Mouse (Mus musculus) heart, embryonic 11.5 days (tissue): ENCODE measurements around the gene Atp8a2. TPM values are rescaled to one million over a fixed set of nuclear protein-coding genes. Genes with fewer than 3 reads are reported as not detected.
A peak's percentile ranks its signal among the peaks of the same experiment; 100 is the strongest.

Experiments
- ATAC-seq: fragments of 200-750 bp; cut with Nextera tagmentation; replicated peaks from 2 replicates; pipeline ENCODE4 v1.8.0; 2017; ENCODE audit warnings: moderate library complexity; ENCODE audit not compliant: insufficient number of reproducible peaks, low FRiP score, low TSS enrichment
- H3K27ac ChIP-seq: fragments of 300-500 bp; sonication (generic); 2 replicates; pipeline ENCODE4 v1.5.1; 2014; ENCODE audit warnings: mild to moderate bottlenecking, low read depth, low read length
- H3K27me3 ChIP-seq: fragments of 300-500 bp; sonication (generic); 2 replicates; pipeline ENCODE4 v1.6.1; 2014; ENCODE audit warnings: mild to moderate bottlenecking, low read length, mixed read lengths; ENCODE audit not compliant: control insufficient read depth, insufficient read depth
- H3K36me3 ChIP-seq: fragments of 300-500 bp; sonication (generic); 2 replicates; pipeline ENCODE4 v1.6.1; 2014; ENCODE audit warnings: mild to moderate bottlenecking, low read length, moderate library complexity, mixed read lengths; ENCODE audit not compliant: control insufficient read depth, insufficient read depth
- H3K4me1 ChIP-seq: fragments of 300-500 bp; sonication (generic); 2 replicates; pipeline ENCODE4 v1.6.1; 2014; ENCODE audit warnings: low read length; ENCODE audit not compliant: control insufficient read depth, insufficient read depth
- H3K4me2 ChIP-seq: fragments of 300-500 bp; sonication (generic); 2 replicates; pipeline ENCODE4 v1.6.1; 2014; ENCODE audit warnings: mild to moderate bottlenecking, moderate library complexity
- H3K4me3 ChIP-seq: fragments of 300-500 bp; sonication (generic); 2 replicates; pipeline ENCODE4 v1.5.1; 2014; ENCODE audit warnings: low read depth, low read length
- H3K9ac ChIP-seq: fragments of 300-500 bp; sonication (generic); 2 replicates; pipeline ENCODE4 v1.6.1; 2014; ENCODE audit warnings: mild to moderate bottlenecking, low read depth, low read length, moderate library complexity
- H3K9me3 ChIP-seq: fragments of 300-500 bp; sonication (generic); replicated peaks from 2 replicates; pipeline ENCODE4 v1.6.1; 2016; ENCODE audit warnings: low read length; ENCODE audit not compliant: control insufficient read depth
- WGBS: fragments of 180-500 bp; shearing (Covaris S2); extraction: QIAGEN DNeasy Blood & Tissue Kit; methylation state at CpG from one replicate; pipeline ENCODE4 v1.1.7; 2014; ENCODE audit not compliant: insufficient replicate concordance; 5-methylcytosine and 5-hydroxymethylcytosine counted together
- polyA plus RNA-seq: library from polyadenylated mRNA; unstranded; fragments of >200 nt; fragmentation: Nextera tagmentation; extraction: Ambion mirVana; gene quantifications from 2 replicates; pipeline ENCODE4 v1.2.1, GENCODE M21; 2014

The Atp8a2 gene
- polyA plus RNA-seq, 1 experiment from 2014 or later, result 6.8 TPM

DNA sequence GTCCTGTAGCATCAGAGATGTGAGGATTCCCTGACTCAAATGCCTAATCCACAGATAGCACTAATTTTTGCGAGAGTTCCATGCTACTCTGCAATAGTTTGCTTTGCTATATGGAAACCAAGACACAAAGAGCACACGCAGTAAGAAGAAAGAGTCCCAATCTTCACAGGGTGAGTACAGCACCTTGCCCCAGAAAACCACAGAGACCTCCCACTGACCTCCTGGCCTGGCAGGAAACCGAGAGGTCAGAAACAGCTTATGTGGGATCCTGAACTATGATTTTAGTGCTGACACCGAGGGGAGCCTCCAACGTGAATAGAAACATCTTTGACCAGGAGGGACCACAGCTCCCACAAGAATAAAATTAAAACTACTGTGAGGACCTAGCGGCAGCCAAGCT lies 59.2 kb downstream of the Atp8a2 start:
- ATAC-seq, result no peak
- no peaks in the 10 kb centered on the region for H3K9me3 ChIP-seq
- H3K4me1 ChIP-seq, result no peaks in the 10 kb centered on the region
- H3K9ac ChIP-seq, result no peak overlapping the region
- WGBS, result 70% methylated on average over 6 of the region's 6 CpGs
- no peaks in the 10 kb centered on the region for H3K36me3 ChIP-seq
- H3K27ac ChIP-seq, result no peak overlapping the region
- no peak overlapping the region for H3K4me3 ChIP-seq
- no peaks in the 10 kb centered on the region for H3K27me3 ChIP-seq
- H3K4me2 ChIP-seq, result no peak overlapping the region

- H3K4me2 ChIP-seq, result no peak overlapping the region
- 0 out of 2 replicates have a peak, but pooled peaks cover 5% of the 10 kb centered on the region for H3K4me1 ChIP-seq
- H3K27ac ChIP-seq, result no peak overlapping the region
- H3K4me3 ChIP-seq, result no peak overlapping the region
- H3K9me3 ChIP-seq, result no peaks in the 10 kb centered on the region
- no peak overlapping the region for H3K9ac ChIP-seq
- 85% methylated on average over 4 of the region's 4 CpGs for WGBS
- H3K36me3 ChIP-seq, result no peaks in the 10 kb centered on the region
- no peak for ATAC-seq
- no peaks in the 10 kb centered on the region for H3K27me3 ChIP-seq
Observed at GRCm38 (mm10) chr14:60135801-60136200, 61.2 kb downstream of the Atp8a2 start.

DNA sequence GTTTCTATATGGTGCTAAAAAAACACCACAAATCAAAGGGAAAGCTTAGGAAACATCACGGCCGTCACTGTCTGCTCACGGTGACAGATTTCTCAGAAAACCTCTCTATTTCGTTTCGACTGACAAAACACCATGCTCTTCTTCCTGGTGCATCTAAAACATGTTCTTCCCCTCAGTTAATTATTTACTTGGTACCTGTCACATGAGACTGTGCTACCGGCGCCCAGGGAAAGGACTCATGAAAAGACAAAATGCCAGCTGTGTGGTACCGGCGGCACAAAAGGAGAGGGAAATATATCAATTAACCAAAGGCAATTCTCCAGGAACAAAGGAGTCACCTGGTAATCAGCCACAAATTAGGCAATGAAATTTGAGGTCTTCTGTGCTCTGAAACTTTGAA lies 62.3 kb downstream of the Atp8a2 start:
- 88% methylated on average over 9 of the region's 9 CpGs for WGBS
- ATAC-seq, result no peak
- H3K36me3 ChIP-seq, result no peaks in the 10 kb centered on the region
- no peaks in the 10 kb centered on the region for H3K27me3 ChIP-seq
- H3K4me2 ChIP-seq, result no peak overlapping the region
- no peak overlapping the region for H3K27ac ChIP-seq
- H3K9me3 ChIP-seq, result no peaks in the 10 kb centered on the region
- H3K4me1 ChIP-seq, result 0 out of 2 replicates have a peak, but pooled peaks cover 5% of the 10 kb centered on the region
- H3K4me3 ChIP-seq, result no peak overlapping the region
- no peak overlapping the region for H3K9ac ChIP-seq

DNA sequence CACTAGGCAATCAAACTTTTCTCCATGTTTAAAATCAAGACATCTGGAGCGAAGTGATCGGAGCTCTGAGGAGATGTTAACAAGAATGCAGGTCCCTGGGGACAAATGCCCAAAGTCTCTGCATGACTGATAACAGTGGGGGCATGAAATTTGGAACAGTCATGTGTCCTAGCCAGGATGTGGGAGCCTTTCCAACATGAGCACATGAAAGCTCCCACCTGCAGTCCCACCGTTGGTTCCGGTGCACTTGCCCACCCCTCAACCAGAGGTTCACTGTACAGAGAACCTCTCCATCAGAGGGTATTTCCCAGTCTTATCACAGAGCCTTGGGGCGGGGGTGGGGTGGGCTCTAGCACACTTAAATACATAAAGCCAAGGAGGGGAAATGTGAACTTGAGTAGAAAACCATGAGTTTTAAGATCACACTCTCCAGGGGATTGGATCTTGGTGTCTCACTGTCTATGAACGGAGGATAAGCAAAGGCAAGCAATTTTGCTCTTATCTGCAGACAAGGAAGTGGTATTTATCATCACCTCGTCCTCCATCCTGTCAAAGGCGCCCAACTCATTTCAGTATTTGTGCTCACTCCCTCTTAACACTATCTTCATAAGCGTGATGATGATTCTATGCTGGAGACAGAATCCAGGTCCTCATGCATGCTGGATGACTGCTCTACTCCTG lies 65.6 kb downstream of the Atp8a2 start:
- WGBS, result 62% methylated on average over 9 of the region's 9 CpGs
- H3K4me2 ChIP-seq, result no peak overlapping the region
- no peak for ATAC-seq
- H3K27ac ChIP-seq, result no peak overlapping the region
- H3K9me3 ChIP-seq, result no peaks in the 10 kb centered on the region
- no peak overlapping the region for H3K9ac ChIP-seq
- no peak overlapping the region for H3K4me3 ChIP-seq
- H3K4me1 ChIP-seq, result 0 out of 2 replicates have a peak, but pooled peaks cover 5% of the 10 kb centered on the region
- H3K27me3 ChIP-seq, result no peaks in the 10 kb centered on the region
- H3K36me3 ChIP-seq, result no peaks in the 10 kb centered on the region

DNA sequence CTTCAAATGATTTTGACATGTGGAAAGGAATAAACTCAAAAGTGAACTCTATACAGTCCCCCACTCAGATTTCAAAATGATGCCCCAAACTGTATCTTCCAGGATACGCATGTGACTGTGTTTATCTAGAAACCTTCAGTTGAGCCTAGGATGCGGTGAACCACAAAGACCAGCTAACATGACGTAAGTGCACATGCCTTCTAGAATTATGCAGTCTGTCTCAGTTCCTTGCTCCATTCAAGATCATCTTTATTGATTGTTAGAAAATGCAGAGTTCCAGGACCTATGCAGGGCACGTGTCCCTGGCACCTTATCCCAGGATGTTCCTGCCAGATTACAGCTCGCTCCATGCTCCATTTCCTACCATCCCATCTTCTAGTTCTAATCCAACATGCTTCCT lies 67.4 kb downstream of the Atp8a2 start:
- Histone ChIP-seq H3K27ac (no peak overlapping the region), H3K27me3 (no peaks in the 10 kb centered on the region), H3K4me1 (0 out of 2 replicates have a peak, but pooled peaks cover 5% of the 10 kb centered on the region), H3K9me3 (no peaks in the 10 kb centered on the region), H3K4me2 (no peak overlapping the region), H3K9ac (no peak overlapping the region), H3K36me3 (no peaks in the 10 kb centered on the region), H3K4me3 (no peak overlapping the region)
- 81% methylated on average over 5 of the region's 5 CpGs for WGBS
- ATAC-seq, result no peak

GRCm38 (mm10) chr14:60125202-60125601 lies 71.8 kb downstream of the Atp8a2 start:
- no peak for ATAC-seq
- Histone ChIP-seq H3K4me3 (no peak overlapping the region), H3K4me2 (0 out of 2 replicates have a peak overlapping the region, but pooled peaks have one; percentile 20), H3K9me3 (no peaks in the 10 kb centered on the region), H3K27ac (no peak overlapping the region), H3K9ac (no peak overlapping the region), H3K4me1 (no peaks in the 10 kb centered on the region), H3K27me3 (no peaks in the 10 kb centered on the region), H3K36me3 (no peaks in the 10 kb centered on the region)
- WGBS, result 56% methylated on average over 9 of the region's 9 CpGs

DNA sequence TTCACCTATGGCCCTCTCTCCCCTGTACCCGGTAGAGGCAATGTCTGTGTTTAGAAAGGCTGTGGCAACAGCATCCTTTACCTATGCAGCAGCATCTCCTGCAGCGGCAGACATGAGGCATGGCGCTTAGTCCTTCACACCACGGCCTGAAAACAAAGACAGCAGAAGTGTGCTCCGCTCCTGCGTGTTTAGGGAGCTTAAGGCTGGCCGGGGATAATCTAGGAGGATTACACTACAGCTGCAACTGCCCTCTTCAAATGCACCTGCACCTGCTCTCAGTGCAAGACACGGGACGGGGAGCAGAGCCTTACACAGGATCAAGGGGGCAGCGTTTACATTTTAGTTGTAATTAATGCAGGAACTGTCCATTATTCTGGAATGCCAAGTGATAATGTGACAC lies 75.4 kb downstream of the Atp8a2 start:
- no peaks in the 10 kb centered on the region for H3K9me3 ChIP-seq
- ATAC-seq, result no peak
- H3K4me2 ChIP-seq, result no peak overlapping the region
- no peaks in the 10 kb centered on the region for H3K4me1 ChIP-seq
- no peak overlapping the region for H3K27ac ChIP-seq
- no peaks in the 10 kb centered on the region for H3K27me3 ChIP-seq
- no peaks in the 10 kb centered on the region for H3K36me3 ChIP-seq
- no peak overlapping the region for H3K4me3 ChIP-seq
- H3K9ac ChIP-seq, result no peak overlapping the region
- 60% methylated on average over 10 of the region's 10 CpGs for WGBS

- Histone ChIP-seq H3K36me3 (no peaks in the 10 kb centered on the region), H3K4me1 (no peaks in the 10 kb centered on the region), H3K9ac (no peak overlapping the region), H3K27ac (no peak overlapping the region), H3K27me3 (no peaks in the 10 kb centered on the region), H3K4me3 (no peak overlapping the region), H3K4me2 (no peak overlapping the region), H3K9me3 (no peaks in the 10 kb centered on the region)
- WGBS, result 67% methylated on average over 9 of the region's 9 CpGs
- ATAC-seq, result no peak
Observed at GRCm38 (mm10) chr14:60117792-60118585, 79.0 kb downstream of the Atp8a2 start.
